Mouse (Mus musculus) heart, postnatal 0 days (tissue): Measurements from ENCODE around the gene Fgf22. TPM values are rescaled to one million over a fixed set of nuclear protein-coding genes. Genes with fewer than 3 reads are reported as not detected.
"Not testable (repeated sequence)": the region's sequence is repeated elsewhere in the genome, so short reads cannot be mapped to it uniquely, and the experiment has no call there.

Experiments used
- ATAC-seq: fragments of 200-750 bp; cut with Nextera tagmentation; 2 replicates; pipeline ENCODE4 v1.8.0; 2017; ENCODE audit warnings: low read depth, moderate number of reproducible peaks, moderate library complexity; ENCODE audit not compliant: insufficient read depth
- DNase-seq: peaks from one replicate; pipeline ENCODE4 v3.0.0-alpha.2; 2016; ENCODE audit warnings: low spot score
- H3K27ac ChIP-seq: fragments of 300-500 bp; sonication (generic); 2 replicates; pipeline ENCODE4 v1.5.1; 2014; ENCODE audit warnings: low read depth, mild to moderate bottlenecking
- H3K27me3 ChIP-seq: fragments of 300-500 bp; sonication (generic); 2 replicates; pipeline ENCODE4 v1.6.1; 2014; ENCODE audit warnings: low read length, mixed read lengths; ENCODE audit not compliant: control insufficient read depth, insufficient read depth
- H3K36me3 ChIP-seq: fragments of 300-500 bp; sonication (generic); replicated peaks from 2 replicates; pipeline ENCODE4 v1.6.1; 2014; ENCODE audit warnings: low read length, mixed read lengths; ENCODE audit not compliant: control insufficient read depth, insufficient read depth
- H3K4me1 ChIP-seq: fragments of 300-500 bp; sonication (generic); 2 replicates; pipeline ENCODE4 v1.6.1; 2014; ENCODE audit warnings: antibody characterized with exemption; ENCODE audit not compliant: control insufficient read depth, insufficient read depth
- H3K4me2 ChIP-seq: fragments of 300-500 bp; sonication (generic); 2 replicates; pipeline ENCODE4 v1.6.1; 2014; ENCODE audit warnings: low read depth, mild to moderate bottlenecking, low read length, moderate library complexity
- H3K4me3 ChIP-seq: fragments of 300-500 bp; sonication (generic); 2 replicates; pipeline ENCODE4 v1.5.1; 2014; ENCODE audit warnings: low read depth, low read length
- H3K9ac ChIP-seq: fragments of 300-500 bp; sonication (generic); replicated peaks from 2 replicates; pipeline ENCODE4 v1.6.1; 2014; ENCODE audit warnings: low read depth, low read length, mixed read lengths
- H3K9me3 ChIP-seq: fragments of 300-500 bp; sonication (generic); replicated peaks from 2 replicates; pipeline ENCODE4 v1.6.1; 2016; ENCODE audit warnings: low read length; ENCODE audit not compliant: control insufficient read depth
- CTCF ChIP-seq: IDR thresholded peaks from 2 replicates; pipeline ENCODE4 v1.5.1; 2016; ENCODE audit warnings: antibody characterized with exemption, control low read depth, low read depth
- EP300 ChIP-seq: IDR thresholded peaks from 2 replicates; pipeline ENCODE4 v1.6.1; 2016; ENCODE audit warnings: antibody characterized with exemption, low read depth
- WGBS: fragments of 180-500 bp; shearing (Covaris S2); extraction: QIAGEN DNeasy Blood & Tissue Kit; methylation state at CpG from one replicate; pipeline ENCODE4 v1.1.7; 2014; 5-methylcytosine and 5-hydroxymethylcytosine counted together
- polyA plus RNA-seq: library from polyadenylated mRNA; unstranded; fragments of >200 nt; fragmentation: Nextera tagmentation; extraction: Ambion mirVana; gene quantifications from 2 replicates; pipeline ENCODE4 v1.2.1, GENCODE M21; 2015
- total RNA-seq: library from RNA; depleted of rRNA; stranded (reverse); fragments of >200 nt; gene quantifications from 2 replicates; pipeline ENCODE4 v1.2.3, GENCODE M21; 2014; ENCODE audit warnings: low replicate concordance

Gene Fgf22
- total and polyA plus RNA-seq, 2 experiments from 2014 or later, result 0.14 TPM; not detected in 1

DNA sequence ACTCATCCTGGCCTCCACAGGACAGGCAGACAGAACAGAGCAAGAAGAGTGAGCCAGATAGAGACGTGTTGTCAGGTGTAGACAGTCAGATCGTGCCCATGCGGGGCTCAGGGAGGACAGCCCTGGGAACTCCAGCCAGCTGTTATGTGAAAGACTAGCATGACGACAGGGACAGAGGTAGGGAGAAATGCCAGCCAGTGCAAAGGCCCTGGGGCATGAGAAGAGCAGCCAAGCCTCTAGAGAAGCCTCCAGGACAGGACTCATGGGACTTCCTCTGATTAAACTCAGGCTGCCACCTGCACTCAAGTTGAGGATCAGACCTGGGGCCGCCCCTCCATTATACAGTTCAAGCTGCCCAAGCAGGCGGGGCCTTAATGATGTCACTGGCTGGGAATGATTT lies 6.4 kb upstream of the Fgf22 start:
- Histone ChIP-seq H3K27me3 (no peaks in the 10 kb centered on the region), H3K4me3 (no peak overlapping the region), H3K4me1 (peaks cover 3% of the 10 kb centered on the region; the same call in 1 of the 2 replicates), H3K9me3 (no peaks in the 10 kb centered on the region), H3K9ac (no peak overlapping the region), H3K4me2 (no peak overlapping the region), H3K27ac (no peak overlapping the region), H3K36me3 (peaks cover 11% of the 10 kb centered on the region; the same call in 1 of the 2 replicates)
- no peak for ATAC-seq
- DNase-seq, result no peak
- WGBS, result 67% methylated on average over 6 of the region's 6 CpGs
- TF ChIP-seq EP300 (no peak), CTCF (no peak)

DNA sequence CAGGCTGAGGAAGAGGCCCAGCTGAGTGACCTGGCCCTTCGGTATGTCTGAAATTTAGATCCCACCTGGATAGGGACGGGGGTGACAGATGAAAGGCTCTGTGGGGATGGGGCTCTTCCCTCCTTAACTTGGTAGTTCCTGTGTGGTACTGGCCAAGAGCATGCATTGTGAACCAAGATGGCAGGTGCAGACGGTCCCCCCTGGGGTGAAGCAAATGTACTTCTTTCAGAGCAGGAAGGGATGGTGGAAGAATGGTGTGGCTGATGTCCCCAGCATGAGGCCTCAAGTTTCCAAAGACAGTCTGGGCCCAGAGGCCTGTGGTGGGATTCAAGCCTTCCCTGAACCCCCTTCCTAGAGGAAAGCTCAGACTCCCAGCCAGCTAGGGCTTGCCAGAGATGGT lies 978 bp downstream of the Fgf22 start:
- Histone ChIP-seq H3K4me3 (no peak overlapping the region), H3K27me3 (no peaks in the 10 kb centered on the region), H3K36me3 (peaks cover 34% of the 10 kb centered on the region), H3K27ac (no peak overlapping the region), H3K4me2 (no peak overlapping the region), H3K4me1 (peaks cover 6% of the 10 kb centered on the region; the same call in 1 of the 2 replicates), H3K9me3 (no peaks in the 10 kb centered on the region), H3K9ac (no peak overlapping the region)
- no peak for ATAC-seq
- 83% methylated on average over 3 of the region's 3 CpGs for WGBS
- no peak for DNase-seq
- no peak for TF ChIP-seq CTCF

GRCm38 (mm10) chr10:79756660-79757059 lies 1.8 kb downstream of the Fgf22 start:
- WGBS, result 84% methylated on average over 24 of the region's 24 CpGs
- Histone ChIP-seq H3K27ac (no peak overlapping the region), H3K4me1 (peaks cover 6% of the 10 kb centered on the region; the same call in 1 of the 2 replicates), H3K9ac (no peak overlapping the region), H3K9me3 (no peaks in the 10 kb centered on the region), H3K4me2 (no peak overlapping the region), H3K27me3 (no peaks in the 10 kb centered on the region), H3K36me3 (peaks cover 42% of the 10 kb centered on the region), H3K4me3 (no peak overlapping the region)
- no peak for TF ChIP-seq CTCF
- TF ChIP-seq EP300, result no peak
- no peak for DNase-seq
- no peak for ATAC-seq

DNA sequence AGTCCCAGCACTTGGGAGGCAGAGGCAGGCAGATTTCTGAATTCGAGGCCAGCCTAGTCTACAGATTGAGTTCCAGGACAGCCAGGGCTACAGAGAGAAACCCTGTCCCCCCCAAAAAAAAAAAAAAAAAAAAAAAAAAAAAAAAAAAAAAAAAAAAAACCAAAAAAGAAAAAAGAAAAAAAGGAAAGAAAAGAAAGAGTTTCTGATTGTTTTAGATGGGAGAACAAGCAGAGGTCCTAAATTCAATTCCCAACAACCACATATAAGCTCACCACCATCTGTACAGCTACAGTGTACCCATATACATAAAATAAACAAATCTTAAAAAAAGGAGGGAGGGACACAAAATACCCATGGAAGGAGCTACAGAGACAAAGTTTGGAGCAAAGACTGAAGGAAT lies 4.8 kb downstream of the Fgf22 start:
- not testable (repeated sequence) for H3K9me3 ChIP-seq, DNase-seq, H3K4me3 ChIP-seq, H3K9ac ChIP-seq, H3K27me3 ChIP-seq, ATAC-seq, H3K4me2 ChIP-seq, H3K27ac ChIP-seq
- WGBS, result 86% methylated on average over 1 of the region's 1 CpGs
- Histone ChIP-seq H3K4me1 (peaks cover 21% of the 10 kb centered on the region), H3K36me3 (peaks cover 49% of the 10 kb centered on the region)

- no peaks in the 10 kb centered on the region for H3K9me3 ChIP-seq
- H3K36me3 ChIP-seq, result peaks cover 49% of the 10 kb centered on the region
- DNase-seq, result no peak
- no peak overlapping the region for H3K4me3 ChIP-seq
- peaks cover 25% of the 10 kb centered on the region; the same call in 1 of the 2 replicates for H3K4me1 ChIP-seq
- no peak for ATAC-seq
- no peak overlapping the region for H3K27ac ChIP-seq
- 89% methylated on average over 11 of the region's 11 CpGs for WGBS
- H3K4me2 ChIP-seq, result no peak overlapping the region
- no peak for TF ChIP-seq EP300
- TF ChIP-seq CTCF, result no peak
- no peak overlapping the region for H3K9ac ChIP-seq
- no peaks in the 10 kb centered on the region for H3K27me3 ChIP-seq
Observed at GRCm38 (mm10) chr10:79760603-79761143, 5.8 kb downstream of the Fgf22 start.

DNA sequence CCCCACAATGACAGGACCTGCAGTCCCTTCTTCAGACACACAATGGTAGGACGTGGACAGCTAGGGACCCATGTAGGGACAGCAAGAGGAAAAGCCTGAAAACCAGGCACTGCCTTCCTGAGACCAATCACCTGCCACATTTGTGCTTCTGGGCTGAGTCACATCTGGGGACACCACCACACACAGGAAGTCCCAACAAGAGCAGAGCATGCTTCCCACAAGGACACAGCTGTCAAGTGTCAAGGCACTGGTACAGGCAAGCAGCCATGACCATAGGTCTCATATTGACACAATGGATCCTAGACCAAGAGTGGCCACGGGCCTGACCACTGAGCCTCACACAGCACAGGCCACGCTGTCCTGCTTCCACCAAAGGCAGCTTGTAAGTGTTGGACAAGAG lies 8.0 kb downstream of the Fgf22 start:
- Histone ChIP-seq H3K27ac (no peak overlapping the region), H3K4me3 (no peak overlapping the region), H3K4me2 (no peak overlapping the region), H3K9me3 (no peaks in the 10 kb centered on the region), H3K36me3 (peaks cover 36% of the 10 kb centered on the region), H3K9ac (no peak overlapping the region), H3K27me3 (no peaks in the 10 kb centered on the region), H3K4me1 (peaks cover 31% of the 10 kb centered on the region)
- DNase-seq (no peak), ATAC-seq (no peak)
- 78% methylated on average over 3 of the region's 3 CpGs for WGBS
- TF ChIP-seq EP300 (no peak), CTCF (no peak)
